Mouse (Mus musculus) limb, embryonic 14.5 days (tissue): ENCODE results near the gene Meaf6. TPM values are rescaled to one million over a fixed set of nuclear protein-coding genes. Genes with fewer than 3 reads are reported as not detected.

Experiments used
- ATAC-seq: fragments of 200-750 bp; cut with Nextera tagmentation; 2 replicates; pipeline ENCODE4 v1.8.0; 2017; ENCODE audit warnings: low read depth, moderate number of reproducible peaks, moderate TSS enrichment; ENCODE audit not compliant: low FRiP score
- DNase-seq: peaks from one replicate; pipeline ENCODE4 v3.0.0-alpha.2; 2015; ENCODE audit warnings: low spot score
- H3K27ac ChIP-seq: fragments of 300-500 bp; sonication (generic); replicated peaks from 2 replicates; pipeline ENCODE4 v1.5.1; 2014; ENCODE audit warnings: low read depth, mild to moderate bottlenecking, low read length, moderate library complexity, mixed read lengths
- H3K27me3 ChIP-seq: fragments of 300-500 bp; sonication (generic); 2 replicates; pipeline ENCODE4 v1.6.1; 2014; ENCODE audit warnings: low read length, mixed read lengths; ENCODE audit not compliant: control insufficient read depth, insufficient read depth
- H3K36me3 ChIP-seq: fragments of 300-500 bp; sonication (generic); 2 replicates; pipeline ENCODE4 v1.6.1; 2014; ENCODE audit warnings: mild to moderate bottlenecking, low read length, moderate library complexity, mixed read lengths; ENCODE audit not compliant: control insufficient read depth, insufficient read depth
- H3K4me1 ChIP-seq: fragments of 300-500 bp; sonication (generic); 2 replicates; pipeline ENCODE4 v1.6.1; 2014; ENCODE audit warnings: antibody characterized with exemption, low read length, mixed read lengths; ENCODE audit not compliant: control insufficient read depth, insufficient read depth
- H3K4me2 ChIP-seq: fragments of 300-500 bp; sonication (generic); replicated peaks from 2 replicates; pipeline ENCODE4 v1.6.1; 2014; ENCODE audit warnings: low read depth, mild to moderate bottlenecking, low read length, moderate library complexity; ENCODE audit not compliant: severe bottlenecking
- H3K4me3 ChIP-seq: fragments of 300-500 bp; sonication (generic); replicated peaks from 2 replicates; pipeline ENCODE4 v1.5.1; 2014; ENCODE audit warnings: low read length
- H3K9ac ChIP-seq: fragments of 300-500 bp; sonication (generic); 2 replicates; pipeline ENCODE4 v1.6.1; 2014; ENCODE audit warnings: mild to moderate bottlenecking, low read depth, low read length, moderate library complexity; ENCODE audit not compliant: severe bottlenecking
- H3K9me3 ChIP-seq: fragments of 300-500 bp; sonication (generic); 2 replicates; pipeline ENCODE4 v1.6.1; 2016; ENCODE audit warnings: low read length; ENCODE audit not compliant: control insufficient read depth
- POLR2A ChIP-seq: fragments of 200-500 bp; IDR thresholded peaks from 2 replicates; pipeline ENCODE4 v1.8.0; 2012; ENCODE audit warnings: inconsistent platforms, mild to moderate bottlenecking, moderate library complexity, borderline replicate concordance; ENCODE audit not compliant: insufficient read depth, insufficient read length; ENCODE audit errors: extremely low read depth
- WGBS: fragments of 180-500 bp; shearing (Covaris S2); extraction: QIAGEN DNeasy Blood & Tissue Kit; methylation state at CpG from one replicate; pipeline ENCODE4 v1.1.7; 2014; 5-methylcytosine and 5-hydroxymethylcytosine counted together
- polyA plus RNA-seq, 2 experiments: library from polyadenylated mRNA; depleted of rRNA in 1 of 2; stranded (reverse) in 1 of 2; unstranded in 1 of 2; fragments of >200 nt; fragmentation: Nextera tagmentation in 1 of 2; extraction: Ambion mirVana in 1 of 2; gene quantifications; 2 replicates each; pipeline versions ENCODE4 v1.2.1 to v1.2.3; 2012 to 2014

The Meaf6 gene
- polyA plus RNA-seq (2012; rRNA removed) (71.7 and 74.5 TPM in 2 replicates), polyA plus RNA-seq (2014; fragmentation: Nextera tagmentation; extraction: Ambion mirVana) (60.1 and 64.3 TPM in 2 replicates)

GRCm38 (mm10) chr4:125084403-125085345 lies at the start of gene Meaf6:
Gene Meaf6, plus strand, starts transcription at chr4:125085134.
- 0 out of 2 replicates have a peak, but pooled peaks have one; percentile 44 for TF ChIP-seq POLR2A
- Histone ChIP-seq H3K9me3 (no peaks in the 10 kb centered on the region), H3K27ac (peak within 1 kb of the TSS; percentile 95), H3K36me3 (peaks cover 23% of the 10 kb centered on the region), H3K4me2 (peak within 1 kb of the TSS; percentile 83), H3K27me3 (no peaks in the 10 kb centered on the region), H3K4me1 (peaks cover 10% of the 10 kb centered on the region), H3K9ac (peak within 1 kb of the TSS; percentile 86), H3K4me3 (peak within 1 kb of the TSS; percentile 87)
- 4% methylated on average over 23 of the region's 63 CpGs for WGBS
- DNase-seq (peak; percentile 85), ATAC-seq (peak; percentile 93)

GRCm38 (mm10) chr4:125044454-125044853 lies 40.5 kb upstream of the Meaf6 start:
- Histone ChIP-seq H3K27ac (no peak overlapping the region), H3K4me1 (no peaks in the 10 kb centered on the region), H3K4me2 (no peak overlapping the region), H3K9ac (no peak overlapping the region), H3K9me3 (no peaks in the 10 kb centered on the region), H3K27me3 (no peaks in the 10 kb centered on the region), H3K36me3 (peaks cover 96% of the 10 kb centered on the region), H3K4me3 (no peak overlapping the region)
- ATAC-seq (no peak), DNase-seq (no peak)
- TF ChIP-seq POLR2A = no peak
- 85% methylated on average over 7 of the region's 7 CpGs for WGBS

GRCm38 (mm10) chr4:125055385-125055784 lies 29.5 kb upstream of the Meaf6 start:
- H3K27me3 ChIP-seq = no peaks in the 10 kb centered on the region
- 82% methylated on average over 9 of the region's 9 CpGs for WGBS
- no peaks in the 10 kb centered on the region for H3K9me3 ChIP-seq
- no peak overlapping the region for H3K4me2 ChIP-seq
- no peak for DNase-seq
- no peak overlapping the region for H3K27ac ChIP-seq
- no peak for TF ChIP-seq POLR2A
- no peak overlapping the region for H3K4me3 ChIP-seq
- peaks cover 48% of the 10 kb centered on the region for H3K36me3 ChIP-seq
- H3K4me1 ChIP-seq = peaks cover 9% of the 10 kb centered on the region; the same call in 1 of the 2 replicates
- no peak for ATAC-seq
- no peak overlapping the region for H3K9ac ChIP-seq

- Histone ChIP-seq H3K9me3 (no peaks in the 10 kb centered on the region), H3K36me3 (peaks cover 43% of the 10 kb centered on the region), H3K9ac (no peak overlapping the region), H3K4me2 (no peak overlapping the region), H3K4me1 (peaks cover 9% of the 10 kb centered on the region; the same call in 1 of the 2 replicates), H3K4me3 (no peak overlapping the region), H3K27me3 (no peaks in the 10 kb centered on the region), H3K27ac (no peak overlapping the region; the same call in 1 of the 2 replicates)
- WGBS = 28% methylated on average over 4 of the region's 4 CpGs
- DNase-seq = no peak
- ATAC-seq = no peak
- no peak for TF ChIP-seq POLR2A
Measured at GRCm38 (mm10) chr4:125056476-125056875, 28.5 kb upstream of the Meaf6 start.

- Histone ChIP-seq H3K4me2 (no peak overlapping the region), H3K27me3 (no peaks in the 10 kb centered on the region), H3K9ac (no peak overlapping the region), H3K9me3 (no peaks in the 10 kb centered on the region), H3K4me1 (peaks cover 9% of the 10 kb centered on the region; the same call in 1 of the 2 replicates), H3K4me3 (no peak overlapping the region), H3K27ac (no peak overlapping the region), H3K36me3 (peaks cover 36% of the 10 kb centered on the region)
- no peak for ATAC-seq
- no peak for DNase-seq
- 32% methylated on average over 3 of the region's 3 CpGs for WGBS
- no peak for TF ChIP-seq POLR2A
Measured at GRCm38 (mm10) chr4:125057273-125057672, 27.7 kb upstream of the Meaf6 start.
